Comparison of ENCODE assay signal across 10 mouse cellular contexts in genomic region chr2:157049831-157050243, GRCm38 (mm10). TPM values are rescaled to one million over a fixed set of nuclear protein-coding genes. Genes with fewer than 3 reads are reported as not detected.
A peak's percentile ranks its signal among the peaks of the same experiment; 100 is the strongest.
DNase-seq lines count a peak whose midpoint lies in the region; ATAC-seq lines count a peak whose summit lies in the region.
"Had no signal": no experiment of that assay in that cellular context is flagged by ENCODE, and none has a peak within 500 bp of the region (broad histone marks: within the 10 kb centered on the region; RNA-seq: fewer than 3 reads in every experiment).

No protein-coding gene starts in this region.

- H3K27ac ChIP-seq in forebrain, embryonic 15.5 days (replicated peaks) = peak overlapping the region; percentile 85

- H3K9ac ChIP-seq in forebrain, embryonic 15.5 days (replicated peaks) = 0 out of 2 replicates have a peak overlapping the region, but pooled peaks have one; percentile 1
- H3K9ac ChIP-seq: heart, embryonic 12.5 days had no signal

- H3K9me3 ChIP-seq in forebrain, embryonic 15.5 days = no peaks in the 10 kb centered on the region

- H3K4me1 ChIP-seq in forebrain, embryonic 15.5 days = peaks cover 53% of the 10 kb centered on the region

- 15% methylated on average over 8 of the region's 8 CpGs for WGBS in forebrain, embryonic 15.5 days

- peak; percentile 70 for DNase-seq in layer of hippocampus, adult 11-12 months (ENCODE audit: low spot score)
- no peak for DNase-seq in layer of hippocampus, adult 9-10 months (ENCODE audit: low spot score)
- peak; percentile 71 to 77 for DNase-seq in left cerebral cortex, postnatal 10 days (ENCODE audit: extremely low spot score in 1 of 2, low spot score in 2 of 2)
- peak; percentile 90 for DNase-seq in retina, postnatal 1 day
- no peak for DNase-seq in kidney, postnatal 10 days
- no peak for DNase-seq in heart, postnatal 25 days (ENCODE audit: low spot score)

- H3K4me3 ChIP-seq in forebrain, embryonic 15.5 days = 0 out of 2 replicates have a peak overlapping the region, but pooled peaks have one; percentile 0
- H3K4me3 ChIP-seq: heart, embryonic 12.5 days had no signal

- peak; percentile 89 for ATAC-seq in forebrain, embryonic 15.5 days (replicated peaks)
- no peak for ATAC-seq in megakaryocyte-erythroid progenitor cell, adult 5-6 weeks (replicated peaks; ENCODE audit: low FRiP score, low TSS enrichment, poor library complexity, severe bottlenecking)

- H3K4me2 ChIP-seq in forebrain, embryonic 15.5 days (replicated peaks) = peak overlapping the region; percentile 17
- H3K4me2 ChIP-seq: heart, embryonic 12.5 days had no signal

- peaks cover 38% of the 10 kb centered on the region for H3K36me3 ChIP-seq in forebrain, embryonic 15.5 days

- H3K27me3 ChIP-seq in forebrain, embryonic 15.5 days = no peaks in the 10 kb centered on the region
- H3K27me3 ChIP-seq: heart, embryonic 12.5 days had no signal

- intact Hi-C loops in left cerebral cortex, postnatal 10 days (cut with DNase I) = no loop called here
- intact Hi-C loops in heart, postnatal 25 days (cut with DNase I) = loop anchor here (2.0 kb wide), 1 partner anchor 33 kb away; no protein-coding TSS in a partner anchor

RNA-seq across cellular contexts. Expression of gene Soga1, which starts 29.2 kb away (rescaled TPM):
- 5.7 and 8.2 TPM in 2 replicates for polyA plus RNA-seq in forebrain, embryonic 15.5 days (2015; fragmentation: Nextera tagmentation; extraction: Ambion mirVana)
- total RNA-seq in left cerebral cortex, postnatal 10 days (2021) = 10 to 100 TPM; 61.2 to 61.4 TPM
- 10 to 100 TPM; 11.9 to 14.1 TPM for total RNA-seq in heart, postnatal 25 days (2021)
- 11.0 and 11.7 TPM in 2 replicates for total RNA-seq in megakaryocyte-erythroid progenitor cell, adult 5-6 weeks (2014; fragmentation: Nextera tagmentation)
- 5.6 and 8.6 TPM in 2 replicates for total RNA-seq in megakaryocyte-erythroid progenitor cell, adult 5-6 weeks (2017)

RNA-seq across cellular contexts. Expression of gene Tldc2, which starts 37.0 kb away (rescaled TPM):
- not detected in 2 replicates for polyA plus RNA-seq in forebrain, embryonic 15.5 days (2015; fragmentation: Nextera tagmentation; extraction: Ambion mirVana)
- not detected for total RNA-seq in left cerebral cortex, postnatal 10 days (2021)
- not detected for total RNA-seq in heart, postnatal 25 days (2021)
- total RNA-seq in megakaryocyte-erythroid progenitor cell, adult 5-6 weeks (2014; fragmentation: Nextera tagmentation) = not detected in 2 replicates
- not detected in 2 replicates for total RNA-seq in megakaryocyte-erythroid progenitor cell, adult 5-6 weeks (2017)
- polyA plus RNA-seq: heart, embryonic 12.5 days; limb, embryonic 14.5 days had no signal

RNA-seq across cellular contexts. Expression of gene Dsn1, which starts 42.9 kb away (rescaled TPM):
- polyA plus RNA-seq in forebrain, embryonic 15.5 days (2015; fragmentation: Nextera tagmentation; extraction: Ambion mirVana) = 21.7 and 23.1 TPM in 2 replicates
- total RNA-seq in left cerebral cortex, postnatal 10 days (2021) = 1 to 10 TPM; 5.9 to 7.1 TPM
- total RNA-seq in heart, postnatal 25 days (2021) = 1 to 10 TPM; 1.5 to 2.1 TPM
- total RNA-seq in megakaryocyte-erythroid progenitor cell, adult 5-6 weeks (2014; fragmentation: Nextera tagmentation) = 31.8 and 35.1 TPM in 2 replicates
- total RNA-seq in megakaryocyte-erythroid progenitor cell, adult 5-6 weeks (2017) = 34.1 and 93.4 TPM in 2 replicates

RNA-seq across cellular contexts. Expression of gene Ndrg3, which starts 58.0 kb away (rescaled TPM):
- polyA plus RNA-seq in forebrain, embryonic 15.5 days (2015; fragmentation: Nextera tagmentation; extraction: Ambion mirVana) = 121 and 123 TPM in 2 replicates
- total RNA-seq in left cerebral cortex, postnatal 10 days (2021) = 100 to 1,000 TPM; 581 to 586 TPM
- total RNA-seq in heart, postnatal 25 days (2021) = 10 to 100 TPM; 19.6 to 20.4 TPM
- total RNA-seq in megakaryocyte-erythroid progenitor cell, adult 5-6 weeks (2014; fragmentation: Nextera tagmentation) = 29.3 and 32.0 TPM in 2 replicates
- 26.6 and 35.7 TPM in 2 replicates for total RNA-seq in megakaryocyte-erythroid progenitor cell, adult 5-6 weeks (2017)

Comparison
In these comparisons a context has a peak if more than half of its experiments do, and no peak if none do; other contexts are left out.
1. DNase-seq: peak in layer of hippocampus, adult 11-12 months (single experiment), left cerebral cortex, postnatal 10 days (2 of 2) and retina, postnatal 1 day (single experiment); none in layer of hippocampus, adult 9-10 months (single experiment), kidney, postnatal 10 days (single experiment) and heart, postnatal 25 days (single experiment).
2. RNA of gene Soga1, which starts 29.2 kb away (total RNA-seq): 61.2 to 61.4 TPM in left cerebral cortex, postnatal 10 days; 11.9 to 14.1 TPM in heart, postnatal 25 days and 5.6 to 11.7 TPM in megakaryocyte-erythroid progenitor cell, adult 5-6 weeks; every median in the first group is over 4 times any median in the second.
3. RNA of gene Dsn1, which starts 42.9 kb away (total RNA-seq): 31.8 to 93.4 TPM in megakaryocyte-erythroid progenitor cell, adult 5-6 weeks; 5.9 to 7.1 TPM in left cerebral cortex, postnatal 10 days and 1.5 to 2.1 TPM in heart, postnatal 25 days; every median in the first group is over 4 times any median in the second.